Mouse (Mus musculus) myocyte (in vitro differentiated cells): ENCODE measurements at regions not wholly inside any gene's neighbourhood (a gene's known extent, or its start where the extent isn't known, plus 50 kb on each side); places are given as distances from the start of the nearest gene placed in this dataset.

Source experiments
- CEBPB ChIP-seq: IDR thresholded peaks from 2 replicates; pipeline ENCODE4 v1.6.1; 2011; ENCODE audit warnings: mild to moderate bottlenecking, moderate library complexity; ENCODE audit not compliant: poor library complexity, insufficient read depth, severe bottlenecking
- E2F4 ChIP-seq: IDR thresholded peaks from one replicate; pipeline ENCODE4 v1.6.1; 2011; ENCODE audit warnings: mild to moderate bottlenecking, control low read depth, moderate library complexity; ENCODE audit not compliant: insufficient read depth
- POLR2A ChIP-seq: IDR thresholded peaks from one replicate; pipeline ENCODE4 v1.6.1; 2011; ENCODE audit warnings: low read depth, mild to moderate bottlenecking, control low read depth, moderate library complexity; ENCODE audit not compliant: insufficient read length

DNA sequence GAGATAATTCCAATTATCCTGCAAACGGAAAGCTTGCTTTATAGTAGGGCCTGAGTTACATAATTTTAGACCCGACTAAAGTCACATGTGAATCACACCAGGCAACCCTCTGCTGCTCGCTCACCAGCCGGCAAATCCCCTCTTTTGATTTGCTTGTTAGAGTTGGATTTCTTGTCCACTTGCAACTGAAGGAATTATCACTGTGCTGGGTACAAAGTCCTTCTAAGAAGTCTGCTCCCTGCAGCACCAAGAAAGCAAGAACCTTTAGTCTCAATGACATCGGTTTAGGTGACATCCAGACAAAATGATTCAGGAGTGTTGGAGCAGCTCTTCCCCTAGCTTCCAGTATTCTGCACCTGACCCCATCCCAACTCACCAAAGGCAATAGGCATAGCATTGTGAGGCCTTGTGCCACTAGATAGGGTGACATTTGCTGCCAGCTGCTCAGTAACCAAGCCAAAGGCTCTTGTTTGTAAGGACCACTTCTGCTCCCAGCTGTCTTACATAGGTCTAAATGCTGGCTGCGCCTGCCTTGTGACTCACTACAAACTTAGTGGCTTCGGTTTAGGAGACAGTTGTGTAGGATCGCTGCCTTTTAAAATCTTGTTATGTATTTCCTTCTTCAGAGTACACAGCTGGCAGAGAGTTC, 189.5 kb upstream of the Rreb1 start:
- TF ChIP-seq CEBPB: no peak
- no peak for TF ChIP-seq POLR2A
- no peak for TF ChIP-seq E2F4
